Mouse (Mus musculus) thymus, postnatal 36 days (tissue): Measurements from ENCODE around the gene Olfr733.

ENCODE experiments used
- DNase-seq, 2 experiments: peaks; one replicate each; pipeline ENCODE4 v3.0.0; 2022; ENCODE audit warnings: mixed read lengths in 2 of 2

Gene Olfr733

DNA sequence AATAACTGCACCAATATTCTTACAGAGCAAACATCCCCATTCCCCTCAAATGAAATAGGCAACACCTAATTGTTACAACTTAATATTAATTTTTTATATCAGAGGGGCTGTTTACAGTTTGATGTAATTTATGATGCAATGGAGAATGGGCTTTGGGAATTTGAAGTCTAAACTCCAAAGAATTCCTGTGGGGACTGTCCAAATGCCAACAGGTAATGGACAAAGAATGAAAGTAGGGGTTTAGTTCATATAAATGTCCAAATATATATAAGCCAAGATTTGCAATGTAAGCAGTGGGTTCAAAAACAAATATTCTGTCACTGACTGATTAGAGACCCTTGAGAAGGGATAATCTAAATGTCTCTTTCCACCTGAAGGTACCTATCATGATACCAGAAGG lies at the start of gene Olfr733:
Olfr733 (minus strand) TSS at position 101 of the 400 bp plus-strand sequence.
- no peak for DNase-seq

DNA sequence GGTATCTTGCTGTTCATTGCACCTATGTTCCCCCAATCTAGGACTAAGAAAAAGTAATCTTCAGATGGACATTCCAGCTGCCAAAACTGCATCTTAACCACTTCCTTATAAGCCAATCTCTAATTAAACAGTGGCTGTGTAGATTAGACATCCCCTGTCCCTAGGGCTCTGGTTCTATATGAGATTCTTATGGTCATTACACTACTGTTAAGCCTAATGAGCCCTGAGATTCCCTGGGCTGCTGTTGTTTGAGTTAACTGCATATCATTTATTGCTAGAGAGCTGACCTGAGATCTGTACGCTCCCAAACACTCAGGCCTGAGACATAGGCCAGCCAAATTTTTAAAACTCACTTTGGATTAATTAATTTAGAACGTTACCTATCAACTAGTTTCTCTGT lies 47.5 kb upstream of the Olfr733 start, which contains the start of gene Olfr735:
Olfr735 (minus strand) TSS at position 77 of the 400 bp plus-strand sequence.
- DNase-seq, result no peak

DNA sequence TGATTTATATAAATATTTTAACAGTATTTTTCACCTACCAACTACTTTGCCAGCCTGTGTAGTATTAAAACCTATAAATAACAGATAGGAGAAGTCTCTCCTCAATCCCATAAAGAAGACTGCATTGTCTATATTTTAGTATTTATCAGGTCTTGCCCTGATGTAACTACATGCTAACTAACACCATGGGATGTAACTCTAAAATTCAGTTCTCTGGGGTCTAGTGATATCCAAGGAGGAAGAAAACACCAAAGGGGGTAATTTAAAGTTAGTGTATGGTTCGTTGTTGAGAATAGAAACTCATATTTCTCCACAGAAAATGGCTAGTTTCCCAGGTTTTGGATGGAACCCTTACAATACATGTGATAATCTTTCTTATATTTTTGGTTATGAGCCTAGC lies 25.3 kb upstream of the Olfr733 start, which contains the start of gene Olfr734:
Olfr734 (minus strand) TSS at position 101 of the 400 bp plus-strand sequence.
- no peak for DNase-seq

DNA sequence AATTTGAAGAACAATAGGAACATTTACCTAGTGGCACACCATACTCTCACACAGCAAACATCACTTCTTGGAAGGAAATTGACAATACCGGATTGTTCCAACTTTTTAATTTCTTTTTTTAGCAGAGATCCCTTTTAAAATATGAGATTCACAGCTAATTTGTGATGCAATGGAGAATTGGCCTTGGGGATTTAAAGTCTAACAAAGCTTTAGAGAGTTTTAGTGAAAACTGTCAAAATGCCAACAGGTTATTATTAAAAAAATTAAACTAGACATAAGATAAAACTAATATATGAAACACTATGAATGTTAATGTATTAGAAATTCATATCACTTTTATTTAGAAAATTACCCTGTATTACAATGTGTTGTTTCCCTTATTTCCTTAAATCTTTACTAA lies 17.2 kb downstream of the Olfr733 start, which contains the start of gene Olfr732:
Olfr732 (minus strand) TSS at position 101 of the 400 bp plus-strand sequence.
- DNase-seq, result no peak
